Mouse (Mus musculus) heart, embryonic 10.5 days (tissue): Measurements from ENCODE around the gene Zc3h7b. TPM values are rescaled to one million over a fixed set of nuclear protein-coding genes. Genes with fewer than 3 reads are reported as not detected.

Experiments
- DNase-seq: peaks from one replicate; pipeline ENCODE4 v3.0.0-alpha.2; 2017; ENCODE audit warnings: low spot score
- H3K27ac ChIP-seq: fragments of 300-500 bp; sonication (generic); 2 replicates; pipeline ENCODE4 v1.5.1; 2016; ENCODE audit warnings: mild to moderate bottlenecking
- H3K27me3 ChIP-seq: fragments of 300-500 bp; sonication (generic); 2 replicates; pipeline ENCODE4 v1.6.1; 2016; ENCODE audit warnings: mild to moderate bottlenecking; ENCODE audit not compliant: poor library complexity, insufficient read depth, severe bottlenecking
- H3K36me3 ChIP-seq: fragments of 300-500 bp; sonication (generic); 2 replicates; pipeline ENCODE4 v1.6.1; 2016; ENCODE audit warnings: mild to moderate bottlenecking, moderate library complexity
- H3K4me1 ChIP-seq: fragments of 300-500 bp; sonication (generic); 2 replicates; pipeline ENCODE4 v1.6.1; 2016; ENCODE audit warnings: mild to moderate bottlenecking
- H3K4me3 ChIP-seq: fragments of 300-500 bp; sonication (generic); 2 replicates; pipeline ENCODE4 v1.5.1; 2016; ENCODE audit warnings: mild to moderate bottlenecking, moderate library complexity
- H3K9me3 ChIP-seq: fragments of 300-500 bp; sonication (generic); 2 replicates; pipeline ENCODE4 v1.6.1; 2016; ENCODE audit warnings: mild to moderate bottlenecking, moderate library complexity
- WGBS: fragments of 180-500 bp; shearing (Covaris S2); methylation state at CpG from one replicate; pipeline ENCODE4 v1.1.7; 2016; 5-methylcytosine and 5-hydroxymethylcytosine counted together
- polyA plus RNA-seq: library from polyadenylated mRNA; unstranded; fragments of >200 nt; fragmentation: Nextera tagmentation; extraction: Ambion mirVana; gene quantifications from 2 replicates; pipeline ENCODE4 v1.2.1, GENCODE M21; 2016

Zc3h7b gene
- polyA plus RNA-seq, 1 experiment from 2014 or later = 34.2 TPM

- H3K4me1 ChIP-seq = peaks cover 40% of the 10 kb centered on the region
- H3K27ac ChIP-seq = no peak overlapping the region
- H3K36me3 ChIP-seq = no peaks in the 10 kb centered on the region
- WGBS = 72% methylated on average over 10 of the region's 10 CpGs
- peaks cover 17% of the 10 kb centered on the region; the same call in 1 of the 2 replicates for H3K27me3 ChIP-seq
- H3K9me3 ChIP-seq = no peaks in the 10 kb centered on the region
- DNase-seq = no peak
- H3K4me3 ChIP-seq = peak overlapping the region; percentile 53; the same call in 1 of the 2 replicates
Observed at GRCm38 (mm10) chr15:81835007-81835880, 90.4 kb downstream of the Zc3h7b start.

- Histone ChIP-seq H3K4me1 (peaks cover 35% of the 10 kb centered on the region), H3K36me3 (no peaks in the 10 kb centered on the region), H3K9me3 (no peaks in the 10 kb centered on the region), H3K27me3 (peaks cover 17% of the 10 kb centered on the region; the same call in 1 of the 2 replicates), H3K4me3 (peak overlapping the region; percentile 53), H3K27ac (peak overlapping the region; percentile 85)
- WGBS = 3% methylated on average over 33 of the region's 33 CpGs
- DNase-seq = peak; percentile 93
Observed at GRCm38 (mm10) chr15:81836124-81836821, 91.4 kb downstream of the Zc3h7b start.

GRCm38 (mm10) chr15:81836966-81837920, 92.4 kb downstream of the Zc3h7b start:
- 57% methylated on average over 7 of the region's 7 CpGs for WGBS
- Histone ChIP-seq H3K4me3 (peak overlapping the region; percentile 53; the same call in 1 of the 2 replicates), H3K36me3 (no peaks in the 10 kb centered on the region), H3K4me1 (peaks cover 34% of the 10 kb centered on the region), H3K27me3 (peaks cover 17% of the 10 kb centered on the region; the same call in 1 of the 2 replicates), H3K27ac (peak overlapping the region; percentile 85; the same call in 1 of the 2 replicates), H3K9me3 (no peaks in the 10 kb centered on the region)
- DNase-seq = no peak

GRCm38 (mm10) chr15:81838554-81839235, 93.8 kb downstream of the Zc3h7b start:
- no peak overlapping the region for H3K27ac ChIP-seq
- H3K9me3 ChIP-seq = no peaks in the 10 kb centered on the region
- H3K36me3 ChIP-seq = no peaks in the 10 kb centered on the region
- WGBS = 71% methylated on average over 14 of the region's 14 CpGs
- DNase-seq = no peak
- no peak overlapping the region for H3K4me3 ChIP-seq
- peaks cover 34% of the 10 kb centered on the region for H3K4me1 ChIP-seq
- peaks cover 17% of the 10 kb centered on the region; the same call in 1 of the 2 replicates for H3K27me3 ChIP-seq

- 70% methylated on average over 5 of the region's 5 CpGs for WGBS
- H3K4me1 ChIP-seq = peaks cover 26% of the 10 kb centered on the region
Observed at GRCm38 (mm10) chr15:81839634-81840033, 94.8 kb downstream of the Zc3h7b start.

GRCm38 (mm10) chr15:81840306-81840705, 95.4 kb downstream of the Zc3h7b start:
- Histone ChIP-seq H3K27me3 (peaks cover 5% of the 10 kb centered on the region; the same call in 1 of the 2 replicates), H3K9me3 (no peaks in the 10 kb centered on the region), H3K36me3 (no peaks in the 10 kb centered on the region), H3K4me3 (no peak overlapping the region), H3K4me1 (peaks cover 20% of the 10 kb centered on the region), H3K27ac (no peak overlapping the region)
- DNase-seq = no peak
- WGBS = 91% methylated on average over 7 of the region's 7 CpGs

More at GRCm38 (mm10) chr15:81839634-81840033, 94.8 kb downstream of the Zc3h7b start:
- Histone ChIP-seq H3K27ac (no peak overlapping the region), H3K9me3 (no peaks in the 10 kb centered on the region), H3K36me3 (no peaks in the 10 kb centered on the region), H3K27me3 (peaks cover 10% of the 10 kb centered on the region; the same call in 1 of the 2 replicates), H3K4me3 (no peak overlapping the region)
- no peak for DNase-seq

GRCm38 (mm10) chr15:81842275-81842674, 97.4 kb downstream of the Zc3h7b start:
- no peaks in the 10 kb centered on the region for H3K36me3 ChIP-seq
- DNase-seq = no peak
- H3K4me3 ChIP-seq = no peak overlapping the region
- peaks cover 17% of the 10 kb centered on the region for H3K4me1 ChIP-seq
- no peak overlapping the region for H3K27ac ChIP-seq
- no peaks in the 10 kb centered on the region for H3K9me3 ChIP-seq
- no peaks in the 10 kb centered on the region for H3K27me3 ChIP-seq
- 80% methylated on average over 7 of the region's 7 CpGs for whole genome bisulfite sequencing

GRCm38 (mm10) chr15:81845033-81845625, 100.3 kb downstream of the Zc3h7b start:
- WGBS = 74% methylated on average over 5 of the region's 5 CpGs
- Histone ChIP-seq H3K4me1 (peaks cover 23% of the 10 kb centered on the region), H3K36me3 (peaks cover 20% of the 10 kb centered on the region), H3K27ac (no peak overlapping the region; the same call in 1 of the 2 replicates), H3K9me3 (no peaks in the 10 kb centered on the region), H3K27me3 (no peaks in the 10 kb centered on the region), H3K4me3 (no peak overlapping the region)
- no peak for DNase-seq

- peaks cover 26% of the 10 kb centered on the region for H3K4me1 ChIP-seq
- H3K27ac ChIP-seq = no peak overlapping the region; the same call in none of the 2 replicates
Observed at GRCm38 (mm10) chr15:81845724-81846123, 100.9 kb downstream of the Zc3h7b start.

More at GRCm38 (mm10) chr15:81845724-81846123, 100.9 kb downstream of the Zc3h7b start:
- H3K36me3 ChIP-seq = peaks cover 26% of the 10 kb centered on the region
- no peak for DNase-seq
- H3K9me3 ChIP-seq = no peaks in the 10 kb centered on the region
- 25% methylated on average over 4 of the region's 4 CpGs for WGBS
- H3K27me3 ChIP-seq = no peaks in the 10 kb centered on the region
- no peak overlapping the region for H3K4me3 ChIP-seq
